Mouse (Mus musculus): Measurements from ENCODE around the gene Dcaf15. TPM values are rescaled to one million over a fixed set of nuclear protein-coding genes. Genes with fewer than 3 reads are reported as not detected.

The Dcaf15 gene
- polyA plus RNA-seq, 1 experiment from 2014 or later, result 11.6 TPM

GRCm38 (mm10) chr8:84063861-84064610, 40.5 kb downstream of the Dcaf15 start:
- no peak overlapping the region for H3K27ac ChIP-seq
- H3K9ac ChIP-seq, result no peak overlapping the region
- H3K36me3 ChIP-seq, result no peaks in the 10 kb centered on the region
- 59% methylated on average over 8 of the region's 8 CpGs for WGBS
- no peaks in the 10 kb centered on the region for H3K27me3 ChIP-seq
- no peak overlapping the region for H3K4me3 ChIP-seq (replicated peaks)
- no peak for ATAC-seq (replicated peaks; ENCODE audit: low FRiP score)
- peaks cover 23% of the 10 kb centered on the region for H3K4me1 ChIP-seq
- no peaks in the 10 kb centered on the region for H3K9me3 ChIP-seq (replicated peaks)
- H3K4me2 ChIP-seq, result no peak overlapping the region

DNA sequence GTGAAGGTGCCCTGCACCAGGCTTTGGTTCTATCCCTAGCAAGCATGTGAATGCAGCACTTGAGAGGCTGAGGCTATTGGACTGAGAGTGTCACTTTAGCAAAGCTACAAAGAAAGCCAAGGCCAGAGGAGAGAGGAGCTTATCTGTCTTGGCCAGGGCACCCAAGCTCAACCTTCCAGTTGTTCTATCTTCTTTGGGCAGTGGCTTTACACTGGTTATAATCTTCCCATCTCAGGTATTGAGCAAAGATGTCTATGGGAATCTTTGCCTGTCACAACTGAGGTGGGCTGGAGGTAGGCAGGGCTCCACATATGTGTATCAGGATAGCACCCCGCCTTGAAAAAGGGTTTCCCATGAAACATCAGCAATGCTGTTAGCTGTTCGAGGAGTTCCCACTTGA, 44.3 kb downstream of the Dcaf15 start:
- Histone ChIP-seq H3K27ac (no peak overlapping the region), H3K4me3 (replicated peaks) (no peak overlapping the region), H3K9me3 (replicated peaks) (no peaks in the 10 kb centered on the region), H3K4me2 (no peak overlapping the region), H3K9ac (no peak overlapping the region), H3K36me3 (no peaks in the 10 kb centered on the region), H3K4me1 (no peaks in the 10 kb centered on the region), H3K27me3 (no peaks in the 10 kb centered on the region)
- 83% methylated on average over 2 of the region's 2 CpGs for WGBS
- ATAC-seq (replicated peaks; ENCODE audit: low FRiP score), result no peak

DNA sequence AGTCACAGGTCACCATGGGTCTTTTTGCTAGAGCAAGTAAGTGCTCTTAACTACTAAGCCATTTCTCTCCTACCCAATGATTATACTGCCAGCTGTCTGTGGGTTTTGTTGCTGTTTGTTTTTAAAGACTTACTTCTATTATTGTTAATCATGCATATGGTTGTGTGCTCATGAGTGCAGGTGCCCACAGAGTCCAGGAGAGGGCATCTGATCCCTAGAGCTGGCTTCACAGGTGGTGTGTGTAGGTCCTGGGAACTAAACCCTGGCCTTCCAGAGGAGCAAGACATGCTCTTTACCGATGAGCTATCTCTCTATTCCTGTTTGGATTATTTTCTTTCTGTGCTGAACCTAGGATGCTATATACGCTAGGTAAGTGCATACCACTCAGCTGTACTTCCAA, 45.3 kb downstream of the Dcaf15 start:
- Histone ChIP-seq H3K4me1 (no peaks in the 10 kb centered on the region), H3K36me3 (no peaks in the 10 kb centered on the region), H3K4me3 (replicated peaks) (no peak overlapping the region), H3K9ac (no peak overlapping the region), H3K27me3 (no peaks in the 10 kb centered on the region), H3K27ac (no peak overlapping the region), H3K4me2 (no peak overlapping the region), H3K9me3 (replicated peaks) (no peaks in the 10 kb centered on the region)
- 96% methylated on average over 2 of the region's 2 CpGs for WGBS
- no peak for ATAC-seq (replicated peaks; ENCODE audit: low FRiP score)

DNA sequence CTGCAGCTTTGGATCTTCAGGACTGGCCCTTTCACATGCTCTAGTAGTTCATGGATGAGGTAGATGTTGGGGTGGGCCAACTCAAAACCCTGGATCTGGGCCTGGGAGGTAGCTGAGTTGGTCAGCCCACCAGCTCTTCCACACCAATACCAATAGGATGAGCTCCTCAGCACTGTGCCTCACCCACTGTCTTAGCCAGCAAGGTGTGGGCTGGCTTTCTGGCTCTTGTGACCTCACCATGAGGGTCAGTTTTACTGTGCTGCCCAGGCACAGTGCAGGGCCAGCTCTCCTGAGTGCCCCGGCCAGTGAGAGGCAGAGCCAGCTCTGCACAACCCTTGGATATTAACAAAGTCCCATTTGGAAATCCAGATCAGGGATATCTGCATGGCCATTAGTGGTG, 46.7 kb downstream of the Dcaf15 start:
- Histone ChIP-seq H3K4me2 (no peak overlapping the region), H3K4me3 (replicated peaks) (no peak overlapping the region), H3K9me3 (replicated peaks) (no peaks in the 10 kb centered on the region), H3K27me3 (no peaks in the 10 kb centered on the region), H3K27ac (no peak overlapping the region), H3K36me3 (no peaks in the 10 kb centered on the region), H3K9ac (no peak overlapping the region), H3K4me1 (peaks cover under 1% of the 10 kb centered on the region; the same call in 1 of the 2 replicates)
- no peak for ATAC-seq (replicated peaks; ENCODE audit: low FRiP score)
- 82% methylated on average over 1 of the region's 1 CpGs for WGBS

- Histone ChIP-seq H3K9me3 (replicated peaks) (no peaks in the 10 kb centered on the region), H3K4me3 (replicated peaks) (no peak overlapping the region), H3K36me3 (no peaks in the 10 kb centered on the region), H3K27ac (no peak overlapping the region), H3K9ac (no peak overlapping the region), H3K4me1 (peaks cover 8% of the 10 kb centered on the region; the same call in 1 of the 2 replicates), H3K27me3 (no peaks in the 10 kb centered on the region), H3K4me2 (no peak overlapping the region)
- 89% methylated on average over 5 of the region's 5 CpGs for WGBS
- no peak for ATAC-seq (replicated peaks; ENCODE audit: low FRiP score)
Measured at GRCm38 (mm10) chr8:84053229-84053628, 51.3 kb downstream of the Dcaf15 start.

DNA sequence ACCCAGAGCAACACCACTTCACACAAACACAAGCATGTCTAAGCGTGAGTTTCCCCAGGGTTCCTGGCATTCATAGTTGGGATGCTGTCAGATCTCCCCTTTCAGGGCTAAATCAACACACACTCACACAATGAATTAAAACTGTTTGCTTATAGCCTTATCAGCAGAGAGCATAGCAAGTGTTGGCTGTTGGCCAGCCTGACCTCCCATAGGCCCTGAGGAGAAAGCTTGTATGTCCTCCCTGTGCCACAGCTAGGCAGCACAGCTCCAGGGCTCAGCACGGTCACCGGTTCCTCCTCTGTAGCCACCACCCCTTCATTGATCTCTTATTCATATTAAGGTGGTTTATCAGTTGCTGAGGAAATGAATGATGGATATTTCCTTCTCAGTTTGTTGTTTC, 51.8 kb downstream of the Dcaf15 start:
- Histone ChIP-seq H3K4me3 (replicated peaks) (no peak overlapping the region), H3K4me2 (no peak overlapping the region), H3K27ac (no peak overlapping the region), H3K36me3 (no peaks in the 10 kb centered on the region), H3K9me3 (replicated peaks) (no peaks in the 10 kb centered on the region), H3K4me1 (peaks cover 8% of the 10 kb centered on the region; the same call in 1 of the 2 replicates), H3K27me3 (no peaks in the 10 kb centered on the region), H3K9ac (no peak overlapping the region)
- 65% methylated on average over 3 of the region's 3 CpGs for WGBS
- no peak for ATAC-seq (replicated peaks; ENCODE audit: low FRiP score)

GRCm38 (mm10) chr8:84048171-84048570, 56.4 kb downstream of the Dcaf15 start:
- Histone ChIP-seq H3K27me3 (peaks cover 28% of the 10 kb centered on the region), H3K4me3 (replicated peaks) (no peak overlapping the region), H3K4me1 (peaks cover 17% of the 10 kb centered on the region), H3K27ac (no peak overlapping the region), H3K36me3 (no peaks in the 10 kb centered on the region), H3K9me3 (replicated peaks) (no peaks in the 10 kb centered on the region), H3K4me2 (no peak overlapping the region), H3K9ac (no peak overlapping the region)
- WGBS, result 57% methylated on average over 5 of the region's 5 CpGs
- ATAC-seq (replicated peaks; ENCODE audit: low FRiP score), result no peak

MicroRNAs within 50 kb of the gene (microRNA counts, 519-probe panel; counts per million panel counts)
- 2,290 counts per million, percentile 29 among the panel's probes with 10 or more counts for microRNA mmu-miR-709

Small RNAs within 50 kb of the gene (microRNA-seq; reads per million reads assigned to microRNA genes)
- gene Mir709, result not detected

Other genes starting within 250 kb of the Dcaf15 start
- gene Adgrl1, start 204.7 kb downstream of the Dcaf15 start, polyA plus RNA-seq (2015; fragmentation: Nextera tagmentation; extraction: Ambion mirVana), result 17.8 and 18.8 TPM in 2 replicates
- 0.69 and 0.71 TPM in 2 replicates for gene Gm10644, start 149.6 kb downstream of the Dcaf15 start, polyA plus RNA-seq (2015; fragmentation: Nextera tagmentation; extraction: Ambion mirVana)
- gene Asf1b, start 149.3 kb downstream of the Dcaf15 start, polyA plus RNA-seq (2015; fragmentation: Nextera tagmentation; extraction: Ambion mirVana), result 60.7 and 62.2 TPM in 2 replicates
- 161 and 163 TPM in 2 replicates for gene Prkaca, start 131.8 kb downstream of the Dcaf15 start, polyA plus RNA-seq (2015; fragmentation: Nextera tagmentation; extraction: Ambion mirVana)
- gene Samd1, start 107.1 kb downstream of the Dcaf15 start, polyA plus RNA-seq (2015; fragmentation: Nextera tagmentation; extraction: Ambion mirVana), result 11.0 and 11.5 TPM in 2 replicates
- gene 1700067K01Rik, start 103.3 kb downstream of the Dcaf15 start, polyA plus RNA-seq (2015; fragmentation: Nextera tagmentation; extraction: Ambion mirVana), result 1.2 and 1.3 TPM in 2 replicates
- gene 2210011C24Rik, start 92.6 kb downstream of the Dcaf15 start, polyA plus RNA-seq (2015; fragmentation: Nextera tagmentation; extraction: Ambion mirVana), result 7.4 and 9.1 TPM in 2 replicates
- gene Palm3, start 83.3 kb downstream of the Dcaf15 start, polyA plus RNA-seq (2015; fragmentation: Nextera tagmentation; extraction: Ambion mirVana), result 14.8 and 15.1 TPM in 2 replicates
- gene Il27ra, start 62.2 kb downstream of the Dcaf15 start, polyA plus RNA-seq (2015; fragmentation: Nextera tagmentation; extraction: Ambion mirVana), result 2.3 and 3.2 TPM in 2 replicates
- gene Rln3, start 59.8 kb downstream of the Dcaf15 start, polyA plus RNA-seq (2015; fragmentation: Nextera tagmentation; extraction: Ambion mirVana), result not detected in 2 replicates
- gene Gm10643, start 39.6 kb downstream of the Dcaf15 start, polyA plus RNA-seq (2015; fragmentation: Nextera tagmentation; extraction: Ambion mirVana), result 1.2 and 1.6 TPM in 2 replicates
- gene Rfx1, start 37.9 kb downstream of the Dcaf15 start, polyA plus RNA-seq (2015; fragmentation: Nextera tagmentation; extraction: Ambion mirVana), result 10.5 and 10.7 TPM in 2 replicates
- 0.21 and 1.4 TPM in 2 replicates for gene Podnl1, start 21.2 kb upstream of the Dcaf15 start, polyA plus RNA-seq (2015; fragmentation: Nextera tagmentation; extraction: Ambion mirVana)
- 22.0 and 28.7 TPM in 2 replicates for gene Cc2d1a, start 43.2 kb upstream of the Dcaf15 start, polyA plus RNA-seq (2015; fragmentation: Nextera tagmentation; extraction: Ambion mirVana)
- gene 4930432K21Rik, start 43.3 kb upstream of the Dcaf15 start, polyA plus RNA-seq (2015; fragmentation: Nextera tagmentation; extraction: Ambion mirVana), result 1.7 and 2.0 TPM in 2 replicates
- gene Nanos3, start 80.4 kb upstream of the Dcaf15 start, polyA plus RNA-seq (2015; fragmentation: Nextera tagmentation; extraction: Ambion mirVana), result 3.6 and 4.7 TPM in 2 replicates
- 16.6 and 17.3 TPM in 2 replicates for gene Zswim4, start 132.3 kb upstream of the Dcaf15 start, polyA plus RNA-seq (2015; fragmentation: Nextera tagmentation; extraction: Ambion mirVana)
- gene D8Ertd738e, start 145.0 kb upstream of the Dcaf15 start, polyA plus RNA-seq (2015; fragmentation: Nextera tagmentation; extraction: Ambion mirVana), result 336 and 355 TPM in 2 replicates
- 66.8 and 77.8 TPM in 2 replicates for gene Mri1, start 152.6 kb upstream of the Dcaf15 start, polyA plus RNA-seq (2015; fragmentation: Nextera tagmentation; extraction: Ambion mirVana)
- 23.0 and 25.9 TPM in 2 replicates for gene Ccdc130, start 165.6 kb upstream of the Dcaf15 start, polyA plus RNA-seq (2015; fragmentation: Nextera tagmentation; extraction: Ambion mirVana)

All from kidney, embryonic 15.5 days (tissue).